Mouse (Mus musculus): ENCODE data around the gene Padi4. TPM values are rescaled to one million over a fixed set of nuclear protein-coding genes. Genes with fewer than 3 reads are reported as not detected.

Gene Padi4
- polyA plus RNA-seq, 1 experiment from 2014 or later = 0.91 TPM

- Histone ChIP-seq H3K4me3 (no peak overlapping the region), H3K4me1 (peaks cover 2% of the 10 kb centered on the region; the same call in 1 of the 2 replicates), H3K27me3 (replicated peaks) (no peaks in the 10 kb centered on the region), H3K9ac (no peak overlapping the region), H3K36me3 (no peaks in the 10 kb centered on the region), H3K9me3 (replicated peaks) (0 out of 2 replicates have a peak, but pooled peaks cover 8% of the 10 kb centered on the region), H3K4me2 (no peak overlapping the region), H3K27ac (no peak overlapping the region)
- no peak for ATAC-seq
- WGBS (ENCODE audit: insufficient replicate concordance) = 82% methylated on average over 9 of the region's 9 CpGs
Measured at GRCm38 (mm10) chr4:140784292-140784945, 10.4 kb upstream of the Padi4 start.

GRCm38 (mm10) chr4:140782821-140783220 is 8.8 kb upstream of the Padi4 start:
- Histone ChIP-seq H3K9ac (no peak overlapping the region), H3K27ac (no peak overlapping the region), H3K4me1 (no peaks in the 10 kb centered on the region), H3K36me3 (no peaks in the 10 kb centered on the region), H3K27me3 (replicated peaks) (no peaks in the 10 kb centered on the region), H3K9me3 (replicated peaks) (0 out of 2 replicates have a peak, but pooled peaks cover 8% of the 10 kb centered on the region), H3K4me3 (no peak overlapping the region), H3K4me2 (no peak overlapping the region)
- WGBS (ENCODE audit: insufficient replicate concordance) = 46% methylated on average over 9 of the region's 9 CpGs
- no peak for ATAC-seq

- H3K9me3 ChIP-seq (replicated peaks) = 0 out of 2 replicates have a peak, but pooled peaks cover 3% of the 10 kb centered on the region
- H3K4me2 ChIP-seq = no peak overlapping the region
- WGBS (ENCODE audit: insufficient replicate concordance) = 72% methylated on average over 14 of the region's 14 CpGs
- no peak overlapping the region for H3K27ac ChIP-seq
- no peak for ATAC-seq
- no peaks in the 10 kb centered on the region for H3K36me3 ChIP-seq
- no peak overlapping the region for H3K4me3 ChIP-seq
- H3K27me3 ChIP-seq (replicated peaks) = no peaks in the 10 kb centered on the region
- H3K4me1 ChIP-seq = no peaks in the 10 kb centered on the region
- no peak overlapping the region for H3K9ac ChIP-seq
Measured at GRCm38 (mm10) chr4:140780507-140780906, 6.5 kb upstream of the Padi4 start.

GRCm38 (mm10) chr4:140779803-140780397 is 5.9 kb upstream of the Padi4 start:
- H3K9me3 ChIP-seq (replicated peaks) = 0 out of 2 replicates have a peak, but pooled peaks cover 3% of the 10 kb centered on the region
- no peak overlapping the region for H3K4me3 ChIP-seq
- H3K27ac ChIP-seq = no peak overlapping the region
- 39% methylated on average over 19 of the region's 19 CpGs for WGBS (ENCODE audit: insufficient replicate concordance)
- no peaks in the 10 kb centered on the region for H3K36me3 ChIP-seq
- ATAC-seq = peak; percentile 53
- H3K4me1 ChIP-seq = no peaks in the 10 kb centered on the region
- no peaks in the 10 kb centered on the region for H3K27me3 ChIP-seq (replicated peaks)
- no peak overlapping the region for H3K4me2 ChIP-seq
- no peak overlapping the region for H3K9ac ChIP-seq

GRCm38 (mm10) chr4:140776623-140777022 is 2.6 kb upstream of the Padi4 start:
- Histone ChIP-seq H3K9ac (no peak overlapping the region), H3K4me3 (no peak overlapping the region), H3K27ac (no peak overlapping the region), H3K4me1 (no peaks in the 10 kb centered on the region), H3K27me3 (replicated peaks) (peaks cover 4% of the 10 kb centered on the region; the same call in 1 of the 2 replicates), H3K4me2 (no peak overlapping the region), H3K36me3 (no peaks in the 10 kb centered on the region), H3K9me3 (replicated peaks) (no peaks in the 10 kb centered on the region)
- ATAC-seq = no peak
- WGBS (ENCODE audit: insufficient replicate concordance) = 55% methylated on average over 13 of the region's 13 CpGs

GRCm38 (mm10) chr4:140775876-140776275 is 1.8 kb upstream of the Padi4 start:
- Histone ChIP-seq H3K9me3 (replicated peaks) (no peaks in the 10 kb centered on the region), H3K9ac (no peak overlapping the region), H3K4me3 (no peak overlapping the region), H3K4me2 (no peak overlapping the region), H3K27ac (no peak overlapping the region), H3K4me1 (peaks cover 5% of the 10 kb centered on the region; the same call in 1 of the 2 replicates), H3K36me3 (no peaks in the 10 kb centered on the region), H3K27me3 (replicated peaks) (peaks cover 4% of the 10 kb centered on the region; the same call in 1 of the 2 replicates)
- WGBS (ENCODE audit: insufficient replicate concordance) = 73% methylated on average over 10 of the region's 10 CpGs
- no peak for ATAC-seq

GRCm38 (mm10) chr4:140774893-140775292 is 857 bp upstream of the Padi4 start:
- H3K9ac ChIP-seq = no peak overlapping the region
- no peak overlapping the region for H3K4me2 ChIP-seq
- H3K27me3 ChIP-seq (replicated peaks) = peaks cover 4% of the 10 kb centered on the region; the same call in 1 of the 2 replicates
- no peak for ATAC-seq
- H3K9me3 ChIP-seq (replicated peaks) = no peaks in the 10 kb centered on the region
- H3K4me1 ChIP-seq = peaks cover 14% of the 10 kb centered on the region
- WGBS (ENCODE audit: insufficient replicate concordance) = 78% methylated on average over 9 of the region's 9 CpGs
- H3K27ac ChIP-seq = no peak overlapping the region
- no peaks in the 10 kb centered on the region for H3K36me3 ChIP-seq
- no peak overlapping the region for H3K4me3 ChIP-seq

GRCm38 (mm10) chr4:140771091-140771490 is 2.9 kb downstream of the Padi4 start:
- 6% methylated on average over 4 of the region's 4 CpGs for WGBS (ENCODE audit: insufficient replicate concordance)
- no peak overlapping the region for H3K4me2 ChIP-seq
- ATAC-seq = no peak

GRCm38 (mm10) chr4:140770433-140770832 is 3.6 kb downstream of the Padi4 start:
- peak overlapping the region; percentile 43 for H3K4me3 ChIP-seq
- no peaks in the 10 kb centered on the region for H3K9me3 ChIP-seq (replicated peaks)
- H3K27ac ChIP-seq = peak overlapping the region; percentile 25; the same call in 1 of the 2 replicates
- H3K36me3 ChIP-seq = no peaks in the 10 kb centered on the region
- 7% methylated on average over 13 of the region's 13 CpGs for WGBS (ENCODE audit: insufficient replicate concordance)
- peak overlapping the region; percentile 63 for H3K4me2 ChIP-seq
- H3K27me3 ChIP-seq (replicated peaks) = peaks cover 16% of the 10 kb centered on the region
- 0 out of 2 replicates have a peak overlapping the region, but pooled peaks have one; percentile 7 for H3K9ac ChIP-seq
- H3K4me1 ChIP-seq = peaks cover 21% of the 10 kb centered on the region
- peak; percentile 45 for ATAC-seq

More at GRCm38 (mm10) chr4:140771091-140771490, 2.9 kb downstream of the Padi4 start:
- Histone ChIP-seq H3K27ac (no peak overlapping the region), H3K9ac (no peak overlapping the region), H3K4me3 (no peak overlapping the region), H3K4me1 (peaks cover 21% of the 10 kb centered on the region), H3K27me3 (replicated peaks) (peaks cover 16% of the 10 kb centered on the region), H3K9me3 (replicated peaks) (no peaks in the 10 kb centered on the region), H3K36me3 (no peaks in the 10 kb centered on the region)

- H3K4me3 ChIP-seq = no peak overlapping the region
Measured at GRCm38 (mm10) chr4:140768973-140769372, 5.1 kb downstream of the Padi4 start.

GRCm38 (mm10) chr4:140765936-140766335 is 8.1 kb downstream of the Padi4 start:
- Histone ChIP-seq H3K36me3 (no peaks in the 10 kb centered on the region), H3K9me3 (replicated peaks) (no peaks in the 10 kb centered on the region), H3K27ac (no peak overlapping the region), H3K9ac (no peak overlapping the region), H3K4me1 (peaks cover 16% of the 10 kb centered on the region), H3K4me3 (no peak overlapping the region), H3K27me3 (replicated peaks) (peaks cover 12% of the 10 kb centered on the region), H3K4me2 (no peak overlapping the region)
- 38% methylated on average over 3 of the region's 3 CpGs for WGBS (ENCODE audit: insufficient replicate concordance)
- no peak for ATAC-seq

More at GRCm38 (mm10) chr4:140768973-140769372, 5.1 kb downstream of the Padi4 start:
- peak; percentile 43 for ATAC-seq
- Histone ChIP-seq H3K4me2 (no peak overlapping the region), H3K36me3 (no peaks in the 10 kb centered on the region), H3K9ac (no peak overlapping the region), H3K9me3 (replicated peaks) (no peaks in the 10 kb centered on the region), H3K27ac (no peak overlapping the region), H3K27me3 (replicated peaks) (peaks cover 12% of the 10 kb centered on the region), H3K4me1 (peaks cover 21% of the 10 kb centered on the region)
- WGBS (ENCODE audit: insufficient replicate concordance) = 74% methylated on average over 5 of the region's 5 CpGs

GRCm38 (mm10) chr4:140763158-140763557 is 10.9 kb downstream of the Padi4 start:
- H3K4me2 ChIP-seq = no peak overlapping the region

More at GRCm38 (mm10) chr4:140763158-140763557, 10.9 kb downstream of the Padi4 start:
- H3K36me3 ChIP-seq = no peaks in the 10 kb centered on the region
- no peaks in the 10 kb centered on the region; the same call in 1 of the 2 replicates for H3K4me1 ChIP-seq
- no peak overlapping the region for H3K27ac ChIP-seq
- ATAC-seq = no peak
- 11% methylated on average over 9 of the region's 9 CpGs for WGBS (ENCODE audit: insufficient replicate concordance)
- H3K27me3 ChIP-seq (replicated peaks) = peaks cover 7% of the 10 kb centered on the region
- H3K9ac ChIP-seq = no peak overlapping the region
- no peaks in the 10 kb centered on the region for H3K9me3 ChIP-seq (replicated peaks)
- H3K4me3 ChIP-seq = no peak overlapping the region
